Mouse (Mus musculus) liver, adult (tissue): ENCODE data around the gene Ephb2.

Source experiments
- GATA4 ChIP-seq: IDR thresholded peaks from 2 replicates; pipeline ENCODE4 v1.6.1; 2014; ENCODE audit warnings: mild to moderate bottlenecking, low read length; ENCODE audit not compliant: insufficient replicate concordance

Gene Ephb2

GRCm38 (mm10) chr4:136828664-136829569, 6.9 kb downstream of the Ephb2 start:
- no peak for TF ChIP-seq GATA4

DNA sequence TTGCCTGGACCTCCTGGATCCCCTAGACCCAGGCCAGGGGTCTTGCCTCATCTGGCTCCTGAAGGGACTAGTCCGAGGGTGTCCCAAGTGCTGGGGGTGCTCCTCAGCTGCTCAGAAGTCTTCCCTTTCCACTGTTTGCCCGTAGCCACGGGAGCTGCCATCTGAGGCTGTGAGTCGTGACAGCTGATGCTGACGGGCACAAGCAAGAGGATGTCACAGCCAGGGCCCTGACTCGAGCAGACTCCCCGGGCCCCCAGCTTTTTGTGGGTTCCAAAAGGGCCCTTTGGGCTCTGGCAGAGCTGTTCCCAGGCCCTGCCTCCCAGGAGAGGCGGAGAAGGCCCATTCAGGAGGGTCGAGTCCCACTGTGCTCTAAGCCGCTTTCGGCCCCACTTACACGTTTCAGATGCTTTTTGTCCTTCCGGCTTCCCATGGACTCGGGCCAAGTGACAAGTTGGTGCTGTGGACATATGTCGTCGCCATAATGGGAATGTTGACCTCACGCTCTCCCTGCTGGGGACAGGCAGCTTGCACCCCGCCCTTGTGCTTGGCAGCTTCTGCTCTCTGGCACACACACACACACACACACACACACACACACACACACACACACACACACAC, 10.7 kb downstream of the Ephb2 start:
- no peak for TF ChIP-seq GATA4

DNA sequence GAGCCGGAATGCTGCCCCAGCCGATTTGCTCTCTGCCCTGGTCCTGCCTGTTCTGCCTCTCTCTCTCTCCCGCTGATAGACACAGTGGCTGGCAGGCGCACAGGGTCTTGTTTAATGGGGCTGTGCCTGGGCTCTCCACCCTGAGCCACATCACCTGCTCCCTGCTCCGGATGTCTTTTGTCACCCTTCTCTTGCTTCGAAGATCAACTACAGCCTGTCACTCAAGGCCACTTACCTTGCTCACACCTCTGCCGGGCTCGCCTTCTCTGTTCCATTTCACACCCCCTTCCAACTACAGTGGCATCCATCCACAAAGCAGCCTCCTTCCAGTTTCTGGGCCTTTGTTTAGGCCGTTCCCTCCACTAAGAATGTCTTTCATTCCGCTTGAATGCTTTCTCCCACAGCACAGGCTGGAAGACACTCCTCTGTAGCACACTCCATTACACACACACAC, 15.7 kb downstream of the Ephb2 start:
- no peak for TF ChIP-seq GATA4

DNA sequence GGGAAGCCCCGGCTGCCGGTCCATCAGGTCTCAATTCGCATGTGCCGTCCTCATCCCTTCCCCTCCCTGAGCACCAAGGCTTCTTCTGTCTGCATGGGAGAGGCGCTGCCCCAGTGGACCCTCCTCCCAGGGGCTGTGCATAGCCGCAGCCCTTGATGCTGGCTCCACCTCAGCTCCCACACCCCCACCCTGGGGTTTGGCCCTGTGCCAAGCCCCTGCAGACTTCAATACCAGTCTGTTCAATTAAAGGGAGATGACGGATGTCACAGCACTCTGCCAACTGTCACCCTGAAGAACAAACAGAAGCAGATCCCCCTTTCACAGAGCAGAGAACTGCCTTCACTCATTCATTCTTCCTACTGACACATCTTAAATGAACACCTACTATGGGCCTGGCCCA, 19.1 kb downstream of the Ephb2 start:
- no peak for TF ChIP-seq GATA4

DNA sequence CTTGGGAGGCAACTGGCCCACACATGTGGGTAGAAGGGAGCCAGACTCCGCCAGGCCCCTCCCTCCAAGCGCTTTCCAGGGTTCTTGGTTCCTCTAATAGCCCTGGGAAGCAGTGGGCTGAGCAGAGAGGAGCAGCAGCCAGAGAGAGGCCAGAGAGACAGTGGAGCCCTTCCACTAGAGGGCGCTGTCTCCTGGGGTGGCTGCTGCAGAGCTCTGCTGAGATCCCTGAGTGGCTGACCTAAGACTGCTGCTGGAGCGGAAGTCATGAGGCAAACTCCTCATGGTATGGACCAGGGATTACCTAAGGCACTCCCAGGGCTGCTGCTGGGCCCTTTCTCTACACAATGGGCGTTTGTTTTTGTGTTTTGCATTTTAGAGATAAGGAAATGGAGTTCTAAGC, 20.4 kb downstream of the Ephb2 start:
- no peak for TF ChIP-seq GATA4

DNA sequence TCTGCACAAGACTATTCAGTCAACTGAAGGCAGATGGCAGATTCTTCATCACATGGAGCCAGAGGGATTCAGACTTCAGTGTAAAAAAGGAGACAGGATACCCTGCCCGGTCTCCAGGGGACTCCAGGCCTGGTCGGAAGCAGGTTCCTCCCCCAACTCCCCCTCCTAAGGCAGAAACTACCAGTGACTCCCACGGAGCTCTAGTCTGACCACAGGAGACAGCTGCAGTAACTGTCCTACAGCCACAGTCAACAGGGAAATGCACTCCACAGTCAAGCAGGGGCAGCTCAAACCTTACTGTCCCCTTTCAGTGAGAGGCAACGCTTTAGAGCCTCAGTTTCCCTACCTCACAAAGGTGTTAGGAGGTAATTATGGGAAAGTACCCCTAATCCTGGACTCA, 23.2 kb downstream of the Ephb2 start:
- TF ChIP-seq GATA4, result no peak

GRCm38 (mm10) chr4:136811596-136811995, 24.2 kb downstream of the Ephb2 start:
- no peak for TF ChIP-seq GATA4

DNA sequence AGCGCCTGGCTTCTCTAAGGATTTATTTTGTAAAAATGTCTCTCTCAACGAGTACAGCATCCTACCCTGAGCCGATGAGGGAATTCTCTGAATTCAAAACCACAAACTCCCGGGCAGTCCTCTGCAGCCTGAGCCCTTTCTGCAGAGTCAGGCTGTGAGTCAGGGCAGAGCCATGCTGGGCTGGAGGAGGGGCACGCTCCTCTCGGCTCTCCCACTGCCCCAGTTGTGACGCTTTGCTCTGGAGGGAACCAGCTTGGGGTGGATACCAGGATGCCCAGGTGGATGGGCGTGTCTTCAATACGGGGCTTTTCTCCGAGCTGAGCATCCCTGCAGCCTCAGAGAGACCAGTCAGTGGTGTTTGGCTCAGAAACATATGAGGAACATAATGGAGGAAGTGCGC, 27.3 kb downstream of the Ephb2 start:
- TF ChIP-seq GATA4, result no peak

DNA sequence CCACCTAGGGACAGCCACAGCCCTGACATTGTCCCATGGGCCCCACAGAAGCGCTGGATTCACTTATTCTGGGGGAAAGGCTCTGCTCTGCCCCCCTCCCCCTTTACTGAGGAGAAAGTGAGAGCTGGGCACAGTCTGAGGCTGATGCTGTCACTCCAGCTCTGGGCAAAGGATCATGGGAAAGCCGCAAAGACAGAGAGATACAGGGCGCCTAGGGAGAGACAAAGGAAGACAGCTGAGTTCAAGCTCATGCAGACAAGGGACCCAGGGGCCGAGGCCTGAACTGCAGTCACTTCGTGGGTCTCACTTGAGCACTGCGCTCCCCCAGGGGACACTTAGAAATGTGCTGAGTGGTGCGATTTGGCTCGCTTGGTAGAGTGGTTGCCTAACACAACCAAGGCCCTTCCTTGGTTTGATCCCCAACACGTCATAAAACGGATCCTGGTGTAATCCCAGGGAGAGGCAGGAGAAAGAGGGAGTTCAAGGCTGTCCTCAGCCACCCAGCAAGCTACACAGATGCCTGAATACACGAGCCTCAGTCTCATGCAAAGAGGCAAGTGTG, 28.3 kb downstream of the Ephb2 start:
- no peak for TF ChIP-seq GATA4

DNA sequence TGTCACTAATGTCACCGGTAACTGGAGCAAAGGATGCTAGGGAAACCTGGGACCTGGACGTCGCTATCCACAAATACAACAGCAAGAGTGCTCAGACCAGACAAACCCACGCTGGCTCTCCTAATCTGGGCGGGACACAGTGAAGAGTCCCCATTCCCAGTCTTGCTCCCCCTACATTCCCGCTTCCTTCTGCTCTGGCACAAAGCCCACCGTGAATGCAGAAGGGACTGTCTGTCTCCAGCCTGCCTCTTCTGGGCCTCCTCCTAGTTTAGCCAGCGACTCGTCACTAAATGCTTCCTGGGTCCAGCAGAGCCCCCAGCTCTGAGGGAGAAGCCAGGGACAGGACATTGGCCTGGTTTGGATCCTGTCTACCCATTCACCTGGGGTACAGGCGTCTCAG, 29.5 kb downstream of the Ephb2 start:
- TF ChIP-seq GATA4, result no peak

GRCm38 (mm10) chr4:136804343-136804742, 31.4 kb downstream of the Ephb2 start:
- TF ChIP-seq GATA4, result no peak

GRCm38 (mm10) chr4:136802446-136802845, 33.3 kb downstream of the Ephb2 start:
- no peak for TF ChIP-seq GATA4

GRCm38 (mm10) chr4:136801944-136802343, 33.8 kb downstream of the Ephb2 start:
- TF ChIP-seq GATA4, result no peak

- TF ChIP-seq GATA4, result no peak
Observed at GRCm38 (mm10) chr4:136801463-136801862, 34.3 kb downstream of the Ephb2 start.

DNA sequence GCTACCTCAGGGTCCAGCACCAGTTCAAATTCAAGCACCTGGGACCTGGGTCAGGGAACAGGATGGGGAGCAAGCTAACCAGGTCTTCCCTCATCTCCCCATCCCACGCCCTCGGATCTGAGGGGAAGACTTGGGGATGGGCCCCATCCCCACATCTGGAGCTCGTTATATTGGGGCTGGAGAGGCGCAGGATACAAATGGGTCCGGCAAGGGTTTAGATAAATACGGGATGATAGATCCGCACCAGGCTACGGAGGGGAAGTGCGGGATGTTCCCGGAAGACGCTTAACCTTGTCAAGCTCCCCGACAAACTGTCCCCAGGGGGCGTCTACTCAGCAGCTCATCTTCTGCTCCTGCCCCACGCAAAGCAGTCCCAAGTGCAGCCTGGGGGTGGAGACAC, 35.4 kb downstream of the Ephb2 start:
- TF ChIP-seq GATA4, result no peak

GRCm38 (mm10) chr4:136797677-136798569, 37.9 kb downstream of the Ephb2 start:
- no peak for TF ChIP-seq GATA4

DNA sequence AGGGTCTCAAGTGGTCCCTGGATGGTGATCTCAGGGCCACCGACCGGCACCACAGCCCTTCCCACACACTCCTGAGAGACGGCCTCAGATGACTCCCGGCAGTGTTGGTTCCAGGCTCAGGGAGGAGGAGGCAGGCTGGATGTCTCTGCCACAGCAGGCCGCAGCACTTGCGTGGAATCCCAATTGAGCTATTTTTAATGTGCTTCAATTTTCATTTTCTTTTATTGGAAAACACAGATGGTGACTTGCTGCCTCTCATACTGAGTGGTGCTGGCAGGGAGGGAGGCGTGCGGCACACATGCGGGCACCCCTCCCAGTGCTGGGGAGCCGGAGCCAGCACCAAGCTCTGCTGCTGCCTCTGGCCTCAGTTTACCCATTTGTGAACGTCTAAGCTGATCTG, 42.5 kb downstream of the Ephb2 start:
- no peak for TF ChIP-seq GATA4
